Mouse (Mus musculus) thymus, postnatal 14 days (tissue): ENCODE measurements at regions not wholly inside any gene's neighbourhood (a gene's known extent, or its start where the extent isn't known, plus 50 kb on each side); places are given as distances from the start of the nearest gene placed in this dataset.

Experiments
- DNase-seq: peaks from one replicate; pipeline ENCODE4 v3.0.0; 2021

DNA sequence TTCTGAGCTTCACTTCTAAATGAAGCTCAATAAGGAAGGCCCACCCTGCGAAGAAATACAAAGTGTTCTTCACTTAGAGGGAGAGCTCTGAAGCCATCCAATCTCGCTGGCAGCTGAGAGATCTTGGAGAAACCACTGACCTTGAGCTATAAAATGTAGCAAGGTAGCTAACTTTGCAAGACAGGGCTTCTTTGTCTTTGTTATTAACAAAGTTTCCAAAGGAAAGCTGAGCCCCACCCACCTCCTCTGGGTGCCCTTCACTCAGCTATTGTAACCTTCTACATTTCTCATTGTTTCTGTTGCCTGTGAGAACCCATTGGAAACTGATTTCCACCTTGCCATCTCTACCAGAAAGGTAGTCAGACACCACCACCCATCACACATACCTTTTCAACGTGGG lies 57.2 kb upstream of the Usp9x start:
- no peak for DNase-seq

GRCm38 (mm10) chrX:13013086-13013485 lies 58.2 kb upstream of the Usp9x start:
- no peak for DNase-seq

DNA sequence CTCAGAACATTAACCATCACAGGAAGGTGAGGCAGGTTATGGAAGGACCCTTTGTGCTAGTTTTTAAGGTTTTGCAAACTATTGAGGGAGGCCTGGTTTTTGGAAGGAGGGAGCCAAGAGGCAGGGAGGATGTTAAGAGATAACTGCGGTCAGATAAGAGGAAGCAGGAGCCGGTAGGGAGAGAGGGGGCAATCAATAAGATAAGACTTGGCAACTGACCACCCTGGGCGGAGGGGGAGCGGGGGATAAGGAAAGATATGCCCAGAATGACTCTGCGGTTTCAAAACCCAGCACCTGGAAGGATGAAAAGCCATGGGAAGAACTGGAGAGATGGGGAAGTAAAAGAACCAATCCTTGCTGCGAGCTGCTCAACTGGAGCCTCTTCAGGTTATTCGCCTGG lies 80.5 kb upstream of the Usp9x start:
- no peak for DNase-seq

DNA sequence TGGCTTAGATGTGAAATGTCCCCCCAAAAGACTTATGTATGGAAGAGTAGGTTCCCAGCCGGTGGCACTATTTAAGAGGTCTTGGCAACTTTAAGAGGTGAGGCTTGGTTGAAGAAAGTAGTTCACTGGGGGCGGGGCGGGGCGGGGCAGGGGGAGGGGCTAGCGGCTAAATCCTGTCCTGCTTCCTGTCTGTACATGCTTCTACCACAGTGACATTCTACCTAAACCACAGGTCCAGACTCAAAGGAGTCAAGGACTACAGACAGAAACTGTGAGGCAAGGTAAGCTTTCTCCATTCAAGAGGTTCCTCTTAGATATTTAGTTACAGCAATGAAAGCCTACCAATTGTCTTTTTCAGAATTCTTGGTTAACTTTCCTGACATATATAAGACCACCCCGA lies 93.6 kb upstream of the Usp9x start:
- DNase-seq: peak; percentile 3

- peak; percentile 18 for DNase-seq
Observed at GRCm38 (mm10) chrX:12968979-12969746, 102.1 kb upstream of the Usp9x start.

GRCm38 (mm10) chrX:12959467-12960314 lies 111.6 kb upstream of the Usp9x start:
- no peak for DNase-seq

DNA sequence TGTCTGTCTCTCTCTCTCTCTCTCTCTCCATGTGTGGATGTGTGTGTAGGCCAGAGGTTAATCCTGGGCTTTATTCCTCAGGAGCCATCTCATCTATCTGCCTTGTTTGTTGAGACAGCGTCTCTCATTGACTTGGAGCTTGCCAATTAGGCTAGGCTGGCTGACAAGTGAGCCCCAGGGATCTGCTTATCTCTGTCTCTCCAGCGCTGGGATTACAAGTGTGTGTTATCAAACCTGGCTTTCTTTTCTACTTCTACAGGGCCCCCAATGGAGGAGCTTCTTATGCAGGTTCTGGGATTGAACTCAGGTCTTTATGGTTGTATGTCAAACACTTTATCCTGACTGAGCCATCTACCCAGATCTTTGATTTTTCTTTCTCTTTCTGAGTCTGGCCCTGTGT lies 112.4 kb upstream of the Usp9x start:
- DNase-seq: no peak

DNA sequence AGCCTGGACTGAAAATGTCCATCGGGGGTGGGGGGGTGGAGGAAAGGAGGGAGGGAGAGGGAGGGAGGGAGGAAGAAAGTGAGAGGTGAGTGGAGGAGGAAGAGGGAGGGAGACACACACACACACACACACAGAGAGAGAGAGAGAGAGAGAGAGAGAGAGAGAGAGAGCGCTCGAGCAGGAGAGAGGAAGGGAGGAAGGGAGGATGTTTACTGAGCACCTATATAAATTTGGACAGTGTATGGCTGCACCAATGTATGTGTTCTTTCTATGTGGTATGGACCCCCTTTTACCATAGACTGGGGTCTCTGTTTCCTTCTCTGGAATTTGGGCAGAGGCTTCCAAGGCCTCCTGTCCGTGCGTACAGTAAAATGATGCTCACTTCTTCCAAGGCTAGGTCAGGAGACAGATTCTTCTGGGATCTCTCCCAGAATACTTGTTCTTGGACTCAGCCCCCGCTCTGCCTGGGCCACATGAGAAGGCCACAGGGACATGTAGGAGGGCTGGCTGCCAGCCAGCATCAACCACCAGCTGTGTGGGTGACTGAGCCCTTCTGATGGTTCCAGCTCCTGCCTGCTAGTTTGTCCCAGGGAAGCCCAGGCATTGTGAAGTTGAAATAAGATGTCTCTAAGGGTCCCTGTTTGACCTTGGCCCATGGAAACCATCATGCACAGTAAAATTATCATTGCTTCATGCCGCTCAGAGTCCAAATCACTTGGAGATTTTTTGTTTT lies 120.2 kb upstream of the Usp9x start:
- DNase-seq: no peak

DNA sequence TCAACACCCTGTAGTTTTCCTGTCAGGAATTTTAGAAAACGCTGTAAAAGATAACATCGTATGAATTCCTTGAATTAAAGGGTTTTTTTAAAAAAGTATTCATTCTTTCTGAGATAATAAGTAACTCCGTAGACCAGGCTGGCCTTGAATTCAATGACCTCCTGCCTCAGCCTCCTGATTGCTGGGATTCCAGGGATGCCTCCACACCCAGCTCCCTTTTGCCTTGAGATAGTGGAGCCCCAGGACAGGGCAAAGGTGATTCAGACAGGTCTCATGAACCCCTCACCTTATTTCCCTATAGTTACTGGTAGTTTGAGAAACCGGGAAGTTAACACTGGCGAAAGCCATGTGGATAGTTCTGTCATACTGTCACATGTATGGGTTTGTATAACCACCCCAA lies 128.8 kb upstream of the Usp9x start:
- DNase-seq: no peak

DNA sequence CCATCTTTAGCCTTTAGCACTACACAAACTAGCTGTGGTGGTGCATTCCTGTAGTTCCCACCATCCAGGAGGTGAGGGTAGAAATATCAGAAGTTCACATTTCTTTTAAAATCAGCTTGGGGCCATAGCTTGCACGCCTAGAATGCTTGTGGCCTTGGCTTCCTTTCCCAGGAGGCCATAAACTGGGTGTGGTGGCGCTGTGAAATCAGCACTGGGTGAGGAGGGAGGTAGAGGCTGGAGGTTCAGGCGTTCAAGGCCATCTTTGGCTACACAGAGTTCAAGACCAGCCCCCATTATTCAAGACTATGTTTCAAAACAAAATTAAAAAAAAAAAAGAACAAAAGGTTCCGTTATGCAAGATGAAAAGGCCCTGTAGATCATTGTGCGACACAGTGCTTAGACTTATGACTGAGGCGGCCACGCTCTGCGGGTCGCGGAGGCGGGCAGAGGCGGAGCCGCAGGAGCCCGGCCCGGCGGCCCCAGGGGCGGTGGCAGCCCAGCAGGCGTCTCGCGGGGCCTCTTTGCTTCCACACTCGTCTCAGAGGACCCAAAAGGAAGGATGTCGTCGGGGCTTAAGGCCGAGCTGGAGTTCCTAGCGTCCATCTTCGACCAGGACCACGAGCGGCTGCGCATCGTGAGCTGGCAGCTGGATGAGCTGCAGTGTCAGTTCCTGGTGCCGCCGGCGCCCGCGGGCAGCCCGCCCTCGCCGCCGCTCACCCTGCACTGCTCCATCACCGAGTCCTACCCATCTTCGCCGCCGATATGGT lies 134.7 kb upstream of the Usp9x start:
- peak; percentile 41 for DNase-seq

DNA sequence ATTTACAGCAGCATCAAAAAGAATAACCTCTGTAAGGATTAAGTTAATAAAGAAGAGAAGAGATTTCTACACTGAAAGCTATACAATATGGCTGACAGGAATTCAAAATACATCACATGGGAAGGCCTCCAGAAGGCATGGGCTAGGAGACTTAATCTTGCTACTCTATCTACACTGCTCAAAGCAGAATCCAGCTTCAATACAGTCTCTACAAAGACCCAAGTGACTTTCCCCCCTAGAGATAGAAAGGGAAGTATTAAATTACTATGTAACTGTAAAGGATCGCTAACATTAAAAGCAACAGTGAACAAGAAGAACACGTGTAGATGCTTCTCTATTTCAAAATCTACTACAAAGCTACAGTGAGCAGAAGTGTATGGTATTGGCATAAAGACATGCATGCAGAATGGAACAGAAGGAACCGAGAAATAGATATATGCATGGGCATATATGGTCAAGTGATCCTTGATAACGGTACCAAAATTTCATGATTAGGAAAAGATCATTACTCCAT lies 137.9 kb upstream of the Usp9x start:
- no peak for DNase-seq

DNA sequence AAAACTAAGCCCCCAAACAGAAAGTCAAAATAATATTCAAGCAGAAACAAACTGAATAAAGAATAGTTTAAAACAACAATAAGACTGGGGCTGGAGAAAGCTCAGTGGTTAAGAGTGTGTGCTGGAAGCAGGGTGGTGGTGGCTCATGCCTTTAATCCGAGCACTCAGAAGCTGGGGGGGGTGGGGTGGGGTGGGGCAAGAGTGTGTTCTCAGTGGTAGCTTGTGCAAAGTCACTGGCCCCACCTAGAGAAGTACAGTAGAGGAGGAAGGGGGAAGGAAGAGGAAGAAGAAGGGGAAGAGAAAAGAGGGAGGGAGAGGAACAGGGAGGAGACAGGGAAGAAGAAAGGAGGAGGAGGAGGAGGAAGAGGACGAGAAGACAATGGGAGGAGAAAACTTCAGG lies 141.1 kb upstream of the Usp9x start:
- no peak for DNase-seq

- DNase-seq: no peak
Observed at GRCm38 (mm10) chrX:12927797-12928589, 143.3 kb upstream of the Usp9x start.

GRCm38 (mm10) chrX:12924705-12925644 lies 146.3 kb upstream of the Usp9x start:
- DNase-seq: no peak

GRCm38 (mm10) chrX:12919576-12919975 lies 151.7 kb upstream of the Usp9x start:
- DNase-seq: peak; percentile 4

DNA sequence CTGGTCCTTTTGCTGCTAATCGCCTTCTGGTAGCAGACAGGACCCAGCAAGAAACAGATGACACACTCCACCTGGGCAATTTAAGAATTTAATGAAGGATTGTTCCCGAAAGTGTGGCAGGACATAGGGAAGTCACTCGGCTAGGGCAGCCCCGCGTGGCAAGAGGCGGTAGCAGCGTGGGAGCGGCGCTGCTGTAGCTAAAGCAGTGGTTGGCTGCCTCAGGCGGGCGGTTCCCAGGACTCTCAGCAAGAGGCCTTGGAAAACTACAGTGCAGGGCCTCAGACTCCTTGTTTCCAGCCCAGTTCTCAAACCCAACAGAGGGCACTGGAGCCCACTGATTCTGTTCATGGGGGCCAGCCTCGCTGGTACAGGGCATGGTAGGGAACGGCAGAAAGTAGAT lies 154.2 kb upstream of the Usp9x start:
- no peak for DNase-seq

DNA sequence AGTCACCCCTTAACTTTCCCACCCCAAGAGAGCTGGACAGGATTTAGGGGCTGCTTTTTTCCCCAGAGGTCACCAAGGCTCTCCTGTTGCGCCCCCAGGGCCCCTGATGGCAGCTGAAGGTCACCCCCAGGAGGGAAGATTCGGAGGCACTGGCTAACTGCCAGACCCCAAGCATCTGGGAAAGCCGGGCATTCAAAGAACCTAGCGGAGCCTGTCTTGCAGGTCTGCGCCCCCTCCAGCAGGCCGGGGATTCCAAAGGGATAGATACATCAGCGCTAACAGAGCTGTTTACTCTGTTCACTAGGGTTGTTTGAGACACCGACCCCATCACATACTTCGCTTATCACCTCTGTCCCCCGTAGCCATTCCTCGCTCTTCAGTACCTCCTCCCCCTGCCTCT lies 154.6 kb upstream of the Usp9x start:
- no peak for DNase-seq

- no peak for DNase-seq
Observed at GRCm38 (mm10) chrX:12900256-12900655, 138.4 kb upstream of the Med14 start.

DNA sequence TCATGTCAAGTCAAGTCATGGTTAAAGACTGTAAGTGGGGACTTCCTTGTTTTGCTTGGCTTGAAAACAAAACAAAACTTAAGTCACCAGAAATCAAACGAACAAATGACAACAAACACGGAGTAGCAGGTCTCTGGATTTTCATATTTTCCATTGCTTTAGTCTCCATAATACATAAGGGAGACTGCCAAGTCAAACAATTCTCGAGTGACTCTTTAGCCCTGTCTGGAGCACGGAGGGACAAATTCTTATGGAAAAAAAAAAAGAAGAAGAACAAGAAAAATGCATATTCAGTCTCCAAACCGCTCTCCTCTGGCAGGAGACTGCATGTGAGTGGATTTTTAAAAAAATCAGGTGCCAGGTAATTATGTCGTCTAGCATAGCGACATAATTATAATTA lies 129.6 kb upstream of the Med14 start:
- DNase-seq: no peak

- no peak for DNase-seq
Observed at GRCm38 (mm10) chrX:12889482-12889808, 127.6 kb upstream of the Med14 start.
